Mouse (Mus musculus) small intestine, adult 2 months (tissue): ENCODE data around the gene Gm11627. TPM values are rescaled to one million over a fixed set of nuclear protein-coding genes. Genes with fewer than 3 reads are reported as not detected.

Experiments used
- H3K27ac ChIP-seq: fragments of 200-500 bp; 2 replicates; pipeline ENCODE4 v1.5.1; 2012; ENCODE audit warnings: low read depth, low read length, control low read depth, inconsistent platforms; ENCODE audit not compliant: insufficient read depth
- H3K27me3 ChIP-seq: fragments of 200-500 bp; 2 replicates; pipeline ENCODE4 v1.6.1; 2012; ENCODE audit warnings: mild to moderate bottlenecking, moderate library complexity, low read length, inconsistent platforms; ENCODE audit not compliant: control insufficient read depth, insufficient read depth
- H3K36me3 ChIP-seq: fragments of 200-500 bp; 2 replicates; pipeline ENCODE4 v1.6.1; 2012; ENCODE audit warnings: mild to moderate bottlenecking, low read length, control low read depth, inconsistent platforms; ENCODE audit not compliant: control insufficient read depth, insufficient read depth
- H3K4me1 ChIP-seq: fragments of 200-500 bp; 2 replicates; pipeline ENCODE4 v1.6.1; 2012; ENCODE audit warnings: low read length, inconsistent platforms, mixed read lengths; ENCODE audit not compliant: control insufficient read depth, insufficient read depth, insufficient read length
- H3K4me3 ChIP-seq: fragments of 200-500 bp; 2 replicates; pipeline ENCODE4 v1.5.1; 2012; ENCODE audit warnings: low read depth, mild to moderate bottlenecking, control low read depth, inconsistent platforms, low read length, moderate library complexity
- CTCF ChIP-seq: fragments of 200-500 bp; IDR thresholded peaks from 2 replicates; pipeline ENCODE4 v1.5.1; 2012; ENCODE audit warnings: low read depth, mild to moderate bottlenecking, control low read depth, inconsistent platforms, low read length, moderate library complexity, mixed read lengths; ENCODE audit not compliant: insufficient replicate concordance, insufficient read length; ENCODE audit errors: extremely low read depth
- POLR2A ChIP-seq: fragments of 200-500 bp; IDR thresholded peaks from 2 replicates; pipeline ENCODE4 v1.6.1; 2012; ENCODE audit warnings: low read depth, mild to moderate bottlenecking, control low read depth, inconsistent platforms, low read length, moderate library complexity
- WGBS: fragments of 180-500 bp; shearing (Covaris S2); methylation state at CpG from one replicate; pipeline ENCODE4 v1.1.7; 2018; 5-methylcytosine and 5-hydroxymethylcytosine counted together
- polyA plus RNA-seq: library from polyadenylated mRNA; depleted of rRNA; stranded (reverse); fragments of >200 nt; gene quantifications from 2 replicates; pipeline ENCODE4 v1.2.3, GENCODE M21; 2012; rRNA removed

The Gm11627 gene
- polyA plus RNA-seq, 1 experiment = 0.51 TPM

- peaks cover 10% of the 10 kb centered on the region for H3K36me3 ChIP-seq
- H3K4me1 ChIP-seq = peaks cover 13% of the 10 kb centered on the region; the same call in 1 of the 2 replicates
- TF ChIP-seq POLR2A = no peak
- WGBS = 37% methylated on average over 1 of the region's 1 CpGs
- H3K4me3 ChIP-seq = no peak overlapping the region
- H3K27me3 ChIP-seq = no peaks in the 10 kb centered on the region
- no peak overlapping the region for H3K27ac ChIP-seq
Measured at GRCm38 (mm10) chr11:102539690-102540089, 39.6 kb downstream of the Gm11627 start.

- 66% methylated on average over 3 of the region's 3 CpGs for WGBS
- no peak overlapping the region for H3K27ac ChIP-seq
Measured at GRCm38 (mm10) chr11:102536210-102536609, 43.1 kb downstream of the Gm11627 start.

GRCm38 (mm10) chr11:102534078-102534477, 45.2 kb downstream of the Gm11627 start:
- Histone ChIP-seq H3K4me3 (no peak overlapping the region), H3K27ac (no peak overlapping the region), H3K36me3 (peaks cover 15% of the 10 kb centered on the region), H3K27me3 (no peaks in the 10 kb centered on the region), H3K4me1 (no peaks in the 10 kb centered on the region)
- no peak for TF ChIP-seq POLR2A
- no peak for TF ChIP-seq CTCF
- 76% methylated on average over 2 of the region's 2 CpGs for WGBS

More at GRCm38 (mm10) chr11:102536210-102536609, 43.1 kb downstream of the Gm11627 start:
- Histone ChIP-seq H3K4me1 (peaks cover 2% of the 10 kb centered on the region; the same call in 1 of the 2 replicates), H3K36me3 (peaks cover 12% of the 10 kb centered on the region), H3K27me3 (no peaks in the 10 kb centered on the region), H3K4me3 (no peak overlapping the region)
- TF ChIP-seq POLR2A (no peak), CTCF (no peak)

- 24% methylated on average over 5 of the region's 5 CpGs for WGBS
Measured at GRCm38 (mm10) chr11:102531425-102531824, 47.8 kb downstream of the Gm11627 start.

More at GRCm38 (mm10) chr11:102531425-102531824, 47.8 kb downstream of the Gm11627 start:
- TF ChIP-seq CTCF (no peak), POLR2A (no peak)
- Histone ChIP-seq H3K27me3 (no peaks in the 10 kb centered on the region), H3K4me3 (no peak overlapping the region), H3K4me1 (no peaks in the 10 kb centered on the region), H3K36me3 (peaks cover 11% of the 10 kb centered on the region), H3K27ac (peak overlapping the region; percentile 2; the same call in 1 of the 2 replicates)

Other genes starting within 250 kb of the Gm11627 start
- not detected in 2 replicates for gene Slc4a1, start 213.3 kb downstream of the Gm11627 start, polyA plus RNA-seq
- gene Rundc3a, start 186.1 kb downstream of the Gm11627 start, polyA plus RNA-seq = 2.5 and 6.5 TPM in 2 replicates
- gene Slc25a39, start 171.5 kb downstream of the Gm11627 start, polyA plus RNA-seq = 322 and 403 TPM in 2 replicates
- 76.0 and 111 TPM in 2 replicates for gene Grn, start 149.1 kb downstream of the Gm11627 start, polyA plus RNA-seq
- 5.4 and 5.9 TPM in 2 replicates for gene Fam171a2, start 131.8 kb downstream of the Gm11627 start, polyA plus RNA-seq
- 2.0 and 3.9 TPM in 2 replicates for gene Itga2b, start 109.3 kb downstream of the Gm11627 start, polyA plus RNA-seq
- gene Gpatch8, start 23.1 kb downstream of the Gm11627 start, polyA plus RNA-seq = 8.2 and 26.3 TPM in 2 replicates
- 9.0 and 12.4 TPM in 2 replicates for gene Fzd2, start 24.9 kb upstream of the Gm11627 start, polyA plus RNA-seq
- not detected in 2 replicates for gene Meioc, start 84.3 kb upstream of the Gm11627 start, polyA plus RNA-seq
- 1.4 and 2.5 TPM in 2 replicates for gene Ccdc43, start 118.3 kb upstream of the Gm11627 start, polyA plus RNA-seq
- 3.1 TPM in 2 replicates for gene Adam11, start 182.0 kb upstream of the Gm11627 start, polyA plus RNA-seq
- gene Gjc1, start 240.2 kb upstream of the Gm11627 start, polyA plus RNA-seq = 0.70 and 1.4 TPM in 2 replicates